Mouse (Mus musculus) stomach, postnatal 0 days (tissue): ENCODE results near the gene Dlg2. TPM values are rescaled to one million over a fixed set of nuclear protein-coding genes. Genes with fewer than 3 reads are reported as not detected.

ENCODE experiments used
- ATAC-seq: fragments of 200-750 bp; cut with Nextera tagmentation; 2 replicates; pipeline ENCODE4 v1.8.0; 2017; ENCODE audit not compliant: low FRiP score, low TSS enrichment
- DNase-seq: peaks from one replicate; pipeline ENCODE4 v3.0.0-alpha.2; 2016; ENCODE audit warnings: low spot score
- H3K27ac ChIP-seq: fragments of 300-500 bp; sonication (generic); replicated peaks from 2 replicates; pipeline ENCODE4 v1.5.1; 2014; ENCODE audit warnings: mild to moderate bottlenecking, control low read depth
- H3K27me3 ChIP-seq: fragments of 300-500 bp; sonication (generic); 2 replicates; pipeline ENCODE4 v1.6.1; 2014; ENCODE audit warnings: low read length; ENCODE audit not compliant: control insufficient read depth, insufficient read depth
- H3K36me3 ChIP-seq: fragments of 300-500 bp; sonication (generic); 2 replicates; pipeline ENCODE4 v1.6.1; 2014; ENCODE audit warnings: low read length, mixed read lengths; ENCODE audit not compliant: control insufficient read depth, insufficient read depth
- H3K4me1 ChIP-seq: fragments of 300-500 bp; sonication (generic); replicated peaks from 2 replicates; pipeline ENCODE4 v1.6.1; 2014; ENCODE audit warnings: antibody characterized with exemption; ENCODE audit not compliant: control insufficient read depth, insufficient read depth
- H3K4me2 ChIP-seq: fragments of 300-500 bp; sonication (generic); replicated peaks from 2 replicates; pipeline ENCODE4 v1.6.1; 2014; ENCODE audit warnings: low read depth, mild to moderate bottlenecking, control low read depth, moderate library complexity
- H3K4me3 ChIP-seq: fragments of 300-500 bp; sonication (generic); 2 replicates; pipeline ENCODE4 v1.5.1; 2014; ENCODE audit warnings: low read depth, low read length, control low read depth
- H3K9ac ChIP-seq: fragments of 300-500 bp; sonication (generic); 2 replicates; pipeline ENCODE4 v1.6.1; 2014; ENCODE audit warnings: mild to moderate bottlenecking, low read length, control low read depth, mixed read lengths
- H3K9me3 ChIP-seq: fragments of 300-500 bp; sonication (generic); 2 replicates; pipeline ENCODE4 v1.6.1; 2016; ENCODE audit warnings: low read length; ENCODE audit not compliant: control insufficient read depth
- CTCF ChIP-seq: IDR thresholded peaks from 2 replicates; pipeline ENCODE4 v1.5.1; 2016; ENCODE audit warnings: antibody characterized with exemption, low read depth, mild to moderate bottlenecking, moderate library complexity
- EP300 ChIP-seq: optimal IDR thresholded peaks from 2 replicates; pipeline ENCODE3; 2016; ENCODE audit warnings: antibody characterized with exemption
- WGBS: fragments of 180-500 bp; shearing (Covaris S2); extraction: QIAGEN DNeasy Blood & Tissue Kit; methylation state at CpG from one replicate; pipeline ENCODE4 v1.1.7; 2014; 5-methylcytosine and 5-hydroxymethylcytosine counted together
- polyA plus RNA-seq: library from polyadenylated mRNA; unstranded; fragments of >200 nt; fragmentation: Nextera tagmentation; extraction: Ambion mirVana; gene quantifications from 2 replicates; pipeline ENCODE4 v1.2.1, GENCODE M21; 2015

Gene Dlg2
- polyA plus RNA-seq, 1 experiment from 2014 or later = 12.8 TPM

DNA sequence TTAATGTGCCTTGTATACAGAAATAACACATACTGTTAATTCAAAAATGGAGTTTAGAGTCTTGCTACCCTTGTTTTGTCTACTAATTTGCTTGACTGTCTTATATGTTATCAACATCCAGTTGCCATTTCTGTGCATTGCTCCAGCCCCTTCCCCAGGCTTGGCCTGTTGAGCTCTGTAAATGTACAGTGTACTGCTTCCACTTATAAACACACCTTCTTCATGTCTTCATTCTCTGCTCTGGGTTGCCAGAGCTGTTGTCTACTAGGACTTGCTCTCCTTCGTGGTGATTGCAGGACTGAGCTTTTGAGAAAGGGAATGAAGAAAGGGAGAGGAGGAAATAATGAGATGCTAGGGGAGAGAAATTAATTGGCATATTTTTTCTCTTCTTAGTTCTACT lies 227.5 kb downstream of the Dlg2 start:
- H3K4me3 ChIP-seq = no peak overlapping the region
- WGBS = 55% methylated on average over 1 of the region's 1 CpGs

DNA sequence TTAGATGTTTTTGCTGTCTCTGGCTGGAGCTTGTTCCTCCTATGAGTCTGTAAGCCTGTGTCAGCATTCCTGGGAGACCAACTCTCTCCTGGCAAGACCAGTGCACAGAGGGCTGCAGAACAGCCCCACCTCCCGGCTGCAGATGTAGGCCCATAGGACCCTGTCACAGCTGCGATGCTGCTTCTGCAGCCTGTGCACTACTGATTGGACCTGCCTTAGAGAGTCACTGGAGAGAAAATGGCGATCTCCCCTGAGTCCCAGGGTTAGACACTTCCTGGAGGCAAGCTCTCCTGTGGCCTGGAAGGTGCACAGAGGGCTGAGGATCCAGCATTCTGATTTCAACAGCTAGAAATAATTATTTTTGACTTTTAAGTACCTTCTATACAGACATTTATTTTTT lies 257.6 kb downstream of the Dlg2 start:
- TF ChIP-seq EP300 (no peak), CTCF (no peak)
- Histone ChIP-seq H3K9ac (no peak overlapping the region), H3K36me3 (no peaks in the 10 kb centered on the region), H3K9me3 (no peaks in the 10 kb centered on the region), H3K4me3 (no peak overlapping the region), H3K27ac (no peak overlapping the region), H3K4me2 (no peak overlapping the region), H3K27me3 (no peaks in the 10 kb centered on the region), H3K4me1 (no peaks in the 10 kb centered on the region)
- no peak for DNase-seq
- 55% methylated on average over 3 of the region's 3 CpGs for WGBS
- no peak for ATAC-seq

More for the DNA sequence above, 227.5 kb downstream of the Dlg2 start:
- ATAC-seq (no peak), DNase-seq (no peak)
- Histone ChIP-seq H3K4me2 (no peak overlapping the region), H3K36me3 (no peaks in the 10 kb centered on the region), H3K9ac (no peak overlapping the region), H3K27me3 (no peaks in the 10 kb centered on the region), H3K27ac (no peak overlapping the region), H3K4me1 (no peaks in the 10 kb centered on the region), H3K9me3 (no peaks in the 10 kb centered on the region)
- TF ChIP-seq CTCF (no peak), EP300 (no peak)

DNA sequence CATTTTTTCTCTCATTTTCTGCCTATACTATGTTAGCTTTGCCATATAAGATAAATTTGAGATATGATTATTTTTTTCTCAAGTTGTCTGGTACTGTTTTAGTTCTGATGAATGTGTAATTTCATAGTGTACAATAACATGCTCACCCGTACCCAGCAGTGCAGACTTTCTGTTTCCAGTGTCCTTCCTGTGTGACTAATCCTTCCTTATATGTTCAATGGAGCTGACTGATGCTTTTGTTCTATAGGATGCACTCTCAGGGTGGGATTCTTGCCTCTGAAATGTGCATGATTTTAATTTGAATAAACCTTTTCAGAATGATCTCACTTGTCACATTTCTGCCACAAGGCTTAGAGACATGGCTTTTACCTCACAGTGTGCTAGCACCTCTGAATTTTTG lies 259.9 kb downstream of the Dlg2 start:
- Histone ChIP-seq H3K9me3 (no peaks in the 10 kb centered on the region), H3K27me3 (no peaks in the 10 kb centered on the region), H3K4me3 (no peak overlapping the region), H3K36me3 (no peaks in the 10 kb centered on the region), H3K4me2 (no peak overlapping the region), H3K9ac (no peak overlapping the region), H3K4me1 (no peaks in the 10 kb centered on the region), H3K27ac (no peak overlapping the region)
- ATAC-seq = no peak
- no peak for DNase-seq
- no peak for TF ChIP-seq CTCF
- TF ChIP-seq EP300 = no peak
- WGBS = 57% methylated on average over 1 of the region's 1 CpGs

GRCm38 (mm10) chr7:90748636-90749035 lies 272.2 kb downstream of the Dlg2 start:
- H3K4me3 ChIP-seq = no peak overlapping the region
- H3K27me3 ChIP-seq = no peaks in the 10 kb centered on the region
- TF ChIP-seq EP300 (no peak), CTCF (no peak)
- no peak overlapping the region for H3K4me2 ChIP-seq
- no peak for ATAC-seq
- no peaks in the 10 kb centered on the region for H3K4me1 ChIP-seq
- H3K36me3 ChIP-seq = no peaks in the 10 kb centered on the region
- no peaks in the 10 kb centered on the region for H3K9me3 ChIP-seq
- no peak overlapping the region for H3K27ac ChIP-seq
- DNase-seq = no peak
- H3K9ac ChIP-seq = no peak overlapping the region
- 86% methylated on average over 1 of the region's 1 CpGs for WGBS

DNA sequence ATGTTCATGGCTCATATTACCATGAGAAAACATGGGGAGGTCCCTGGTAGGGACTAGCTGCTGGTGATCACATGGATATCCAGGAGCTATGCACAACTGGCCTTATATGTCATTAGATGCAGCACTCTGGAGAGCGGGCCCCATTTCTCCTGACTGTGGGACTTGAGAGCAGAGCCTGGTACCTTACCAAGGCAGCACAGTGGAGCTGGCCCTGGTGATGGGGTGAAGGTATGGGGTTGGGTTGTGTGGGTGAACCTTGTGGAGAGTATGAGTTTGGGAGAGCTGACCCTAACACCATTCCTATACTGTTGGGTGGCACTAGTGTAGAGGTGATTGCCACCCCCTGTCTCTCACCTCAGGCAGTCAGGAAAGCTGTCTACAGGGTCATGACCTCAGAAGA lies 311.5 kb downstream of the Dlg2 start:
- Histone ChIP-seq H3K27ac (no peak overlapping the region), H3K9me3 (no peaks in the 10 kb centered on the region), H3K4me2 (no peak overlapping the region), H3K4me1 (no peaks in the 10 kb centered on the region), H3K27me3 (no peaks in the 10 kb centered on the region), H3K9ac (no peak overlapping the region), H3K4me3 (no peak overlapping the region), H3K36me3 (no peaks in the 10 kb centered on the region)
- ATAC-seq (no peak), DNase-seq (no peak)
- WGBS = 100% methylated on average over 1 of the region's 1 CpGs
- TF ChIP-seq CTCF (no peak), EP300 (no peak)

DNA sequence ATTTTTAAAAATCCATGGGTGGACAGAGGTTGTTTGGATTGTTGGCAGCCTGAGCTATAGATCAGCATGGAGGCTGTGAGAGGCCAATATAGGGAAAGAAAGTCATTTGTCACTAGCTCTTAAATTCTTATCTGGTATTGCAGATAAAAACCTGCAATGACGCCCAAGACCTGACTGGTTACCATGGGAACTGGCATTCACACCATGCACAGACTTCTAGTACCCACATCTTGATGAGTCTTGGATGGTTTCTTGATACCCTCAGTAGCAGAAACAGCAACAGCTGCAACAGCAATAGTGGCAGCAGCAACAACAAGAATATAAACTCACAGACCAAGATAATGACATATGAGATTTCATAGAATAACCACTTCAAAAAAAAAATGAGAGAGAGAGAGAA lies 315.1 kb downstream of the Dlg2 start:
- no peak for TF ChIP-seq CTCF
- TF ChIP-seq EP300 = no peak
- DNase-seq (no peak), ATAC-seq (no peak)
- no peaks in the 10 kb centered on the region for H3K9me3 ChIP-seq
- WGBS = 13% methylated on average over 1 of the region's 1 CpGs
- no peaks in the 10 kb centered on the region for H3K4me1 ChIP-seq
- H3K4me2 ChIP-seq = no peak overlapping the region
- H3K4me3 ChIP-seq = no peak overlapping the region
- no peaks in the 10 kb centered on the region for H3K36me3 ChIP-seq
- no peak overlapping the region for H3K27ac ChIP-seq
- no peak overlapping the region for H3K9ac ChIP-seq
- H3K27me3 ChIP-seq = no peaks in the 10 kb centered on the region
